Mouse (Mus musculus) lung, embryonic 16.5 days (tissue): Measurements from ENCODE around the gene Fdxacb1. TPM values are rescaled to one million over a fixed set of nuclear protein-coding genes. Genes with fewer than 3 reads are reported as not detected.

Experiments
- ATAC-seq: fragments of 200-750 bp; cut with Nextera tagmentation; 2 replicates; pipeline ENCODE4 v1.8.0; 2017; ENCODE audit warnings: low read depth, mild to moderate bottlenecking, moderate library complexity
- H3K27ac ChIP-seq: fragments of 300-500 bp; sonication (generic); 2 replicates; pipeline ENCODE4 v1.5.1; 2014; ENCODE audit warnings: mild to moderate bottlenecking, control low read depth, low read length
- H3K27me3 ChIP-seq: fragments of 300-500 bp; sonication (generic); 2 replicates; pipeline ENCODE4 v1.6.1; 2014; ENCODE audit warnings: low read depth, low read length, mixed read lengths; ENCODE audit not compliant: control insufficient read depth, insufficient read depth
- H3K36me3 ChIP-seq: fragments of 300-500 bp; sonication (generic); 2 replicates; pipeline ENCODE4 v1.6.1; 2014; ENCODE audit warnings: low read length; ENCODE audit not compliant: control insufficient read depth, insufficient read depth
- H3K4me1 ChIP-seq: fragments of 300-500 bp; sonication (generic); replicated peaks from 2 replicates; pipeline ENCODE4 v1.6.1; 2014; ENCODE audit warnings: low read length, mixed read lengths; ENCODE audit not compliant: control insufficient read depth, insufficient read depth
- H3K4me2 ChIP-seq: fragments of 300-500 bp; sonication (generic); 2 replicates; pipeline ENCODE4 v1.6.1; 2014; ENCODE audit warnings: low read depth, low read length, control low read depth
- H3K4me3 ChIP-seq: fragments of 300-500 bp; sonication (generic); 2 replicates; pipeline ENCODE4 v1.5.1; 2014; ENCODE audit warnings: mild to moderate bottlenecking, low read length, control low read depth
- H3K9ac ChIP-seq: fragments of 300-500 bp; sonication (generic); 2 replicates; pipeline ENCODE4 v1.6.1; 2014; ENCODE audit warnings: low read length, control low read depth
- H3K9me3 ChIP-seq: fragments of 300-500 bp; sonication (generic); 2 replicates; pipeline ENCODE4 v1.6.1; 2016; ENCODE audit warnings: low read length; ENCODE audit not compliant: control insufficient read depth
- WGBS: fragments of 180-500 bp; shearing (Covaris S2); extraction: QIAGEN DNeasy Blood & Tissue Kit; methylation state at CpG from one replicate; pipeline ENCODE4 v1.1.7; 2014; 5-methylcytosine and 5-hydroxymethylcytosine counted together
- polyA plus RNA-seq: library from polyadenylated mRNA; unstranded; fragments of >200 nt; fragmentation: Nextera tagmentation; extraction: Ambion mirVana; gene quantifications from 2 replicates; pipeline ENCODE4 v1.2.1, GENCODE M21; 2015

Fdxacb1 gene
- polyA plus RNA-seq = 13.8 and 15.0 TPM in 2 replicates

DNA sequence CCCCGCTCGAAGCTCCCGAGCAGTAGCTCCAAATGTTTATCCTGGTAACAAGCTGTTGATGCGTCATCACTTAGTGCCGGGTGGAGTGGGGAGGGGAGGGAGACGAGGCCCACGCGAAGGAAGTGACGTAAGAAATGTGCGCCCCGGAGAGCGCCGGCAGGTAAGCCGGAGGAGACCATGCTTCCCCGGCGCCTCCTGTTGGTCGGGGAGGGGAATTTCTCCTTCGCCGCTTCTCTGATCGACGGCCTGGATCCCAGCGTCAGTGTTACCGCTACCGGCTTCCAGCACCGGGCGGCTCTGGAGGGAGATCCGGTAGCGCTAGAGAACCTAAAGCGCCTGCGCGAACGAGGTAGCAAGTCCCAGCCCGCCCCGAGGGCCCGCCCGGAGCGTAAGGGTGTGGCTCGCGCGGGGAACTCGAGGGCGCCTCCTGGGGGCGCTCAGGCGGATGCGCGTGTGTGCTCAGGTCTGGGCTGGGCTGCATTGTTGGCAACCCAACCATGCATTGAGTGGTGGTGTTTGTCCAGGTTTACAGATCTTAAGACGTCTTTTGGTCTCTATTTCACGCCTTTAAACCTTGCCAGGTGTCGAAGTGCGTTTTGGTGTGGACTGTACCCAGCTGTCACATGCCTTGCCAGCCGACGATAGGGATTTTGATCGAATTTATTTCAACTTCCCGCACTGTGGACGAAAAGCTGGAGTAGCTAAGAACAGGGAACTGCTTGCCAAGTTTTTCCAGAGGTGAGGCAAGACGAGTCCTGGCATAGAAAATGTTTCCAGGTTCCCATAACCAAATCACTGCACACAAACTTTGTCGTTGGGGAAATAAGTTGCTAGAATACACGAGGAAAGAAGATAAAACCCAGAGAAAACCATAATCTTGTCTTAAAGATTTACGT, at the start of gene Fdxacb1:
Gene Fdxacb1, plus strand, starts transcription at position 130 of the 896 bp plus-strand sequence.
- H3K4me3 ChIP-seq = peak within 1 kb of the TSS; percentile 81
- peak; percentile 98 for ATAC-seq
- H3K4me1 ChIP-seq = peaks cover 8% of the 10 kb centered on the region; the same call in 1 of the 2 replicates
- WGBS = 3% methylated on average over 57 of the region's 59 CpGs
- peak within 1 kb of the TSS; percentile 87 for H3K9ac ChIP-seq
- peak within 1 kb of the TSS; percentile 96 for H3K27ac ChIP-seq
- no peaks in the 10 kb centered on the region for H3K27me3 ChIP-seq
- no peaks in the 10 kb centered on the region for H3K9me3 ChIP-seq
- no peaks in the 10 kb centered on the region for H3K36me3 ChIP-seq
- peak within 1 kb of the TSS; percentile 98 for H3K4me2 ChIP-seq

DNA sequence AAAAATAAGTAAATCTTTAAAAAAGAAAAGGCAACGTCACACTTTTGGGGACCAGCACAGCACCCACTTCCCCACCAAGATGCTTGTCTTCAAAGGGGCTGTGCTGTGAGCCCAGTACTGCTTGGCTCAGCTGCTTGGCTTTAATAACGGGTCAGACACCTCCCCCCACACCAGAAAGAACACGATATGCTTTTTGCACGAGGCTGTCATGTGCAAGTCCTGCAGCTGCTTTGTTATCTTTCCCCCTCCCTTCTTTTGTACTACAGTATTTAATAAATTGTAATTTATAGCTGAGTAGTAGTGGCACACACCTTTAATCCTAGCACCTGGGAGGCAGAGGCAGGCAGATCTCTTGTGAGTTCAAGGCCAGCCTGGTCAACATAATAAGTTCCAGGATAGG, 49.2 kb upstream of the Fdxacb1 start:
- 52% methylated on average over 4 of the region's 4 CpGs for WGBS
- Histone ChIP-seq H3K4me1 (peaks cover 14% of the 10 kb centered on the region), H3K4me2 (no peak overlapping the region), H3K27ac (no peak overlapping the region), H3K9ac (no peak overlapping the region), H3K27me3 (no peaks in the 10 kb centered on the region), H3K9me3 (no peaks in the 10 kb centered on the region), H3K36me3 (no peaks in the 10 kb centered on the region), H3K4me3 (no peak overlapping the region)
- ATAC-seq = no peak

DNA sequence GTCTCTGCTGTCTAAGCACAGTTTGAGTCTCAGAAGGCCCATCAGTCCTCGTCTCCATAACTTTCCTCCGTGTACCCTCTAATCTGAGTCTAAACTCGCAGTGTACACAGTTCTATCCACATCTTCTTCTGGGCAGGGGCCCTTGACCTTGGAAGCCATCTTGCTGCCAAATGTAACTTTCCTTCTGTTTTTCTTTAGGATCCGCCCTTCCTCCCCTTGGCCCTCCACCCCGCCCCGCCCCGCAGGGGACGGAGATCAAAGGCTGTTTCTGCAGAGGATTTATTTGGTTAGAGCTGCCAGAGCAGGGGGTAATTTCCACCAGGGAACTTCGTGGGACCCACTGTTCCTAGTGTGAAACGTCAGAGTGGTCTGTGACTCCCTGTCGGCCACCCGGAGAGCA, 47.0 kb upstream of the Fdxacb1 start:
- Histone ChIP-seq H3K9ac (no peak overlapping the region), H3K36me3 (no peaks in the 10 kb centered on the region), H3K27me3 (no peaks in the 10 kb centered on the region), H3K4me2 (no peak overlapping the region), H3K4me3 (no peak overlapping the region), H3K4me1 (peaks cover 21% of the 10 kb centered on the region), H3K9me3 (no peaks in the 10 kb centered on the region), H3K27ac (no peak overlapping the region)
- ATAC-seq = no peak
- WGBS = 20% methylated on average over 12 of the region's 12 CpGs

DNA sequence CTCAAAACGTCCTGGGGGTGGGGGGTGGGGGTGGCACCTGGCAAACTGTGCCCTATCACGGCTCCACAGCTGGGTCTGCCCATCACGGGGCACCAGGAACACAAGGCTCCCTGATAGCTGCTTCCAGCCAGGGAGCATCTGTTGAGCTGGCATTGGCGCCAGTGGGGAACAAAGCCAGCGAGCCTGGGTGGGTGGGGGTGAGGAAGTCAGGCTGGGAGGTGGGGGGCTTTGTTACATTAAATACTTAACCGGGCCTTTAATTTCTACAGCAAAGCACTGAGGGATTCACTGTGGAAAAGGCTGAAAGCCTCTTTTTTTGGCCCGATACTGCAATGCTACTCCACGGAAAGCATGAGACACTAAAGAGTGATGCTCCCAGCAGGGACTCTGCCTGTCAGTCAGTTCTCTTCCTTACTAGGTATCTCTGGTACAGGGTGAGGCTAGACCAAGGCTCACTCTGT, 45.6 kb upstream of the Fdxacb1 start:
- Histone ChIP-seq H3K36me3 (no peaks in the 10 kb centered on the region), H3K4me2 (no peak overlapping the region), H3K4me3 (no peak overlapping the region), H3K4me1 (peaks cover 31% of the 10 kb centered on the region), H3K27me3 (no peaks in the 10 kb centered on the region), H3K27ac (no peak overlapping the region), H3K9ac (no peak overlapping the region), H3K9me3 (no peaks in the 10 kb centered on the region)
- ATAC-seq = no peak
- WGBS = 43% methylated on average over 8 of the region's 8 CpGs

DNA sequence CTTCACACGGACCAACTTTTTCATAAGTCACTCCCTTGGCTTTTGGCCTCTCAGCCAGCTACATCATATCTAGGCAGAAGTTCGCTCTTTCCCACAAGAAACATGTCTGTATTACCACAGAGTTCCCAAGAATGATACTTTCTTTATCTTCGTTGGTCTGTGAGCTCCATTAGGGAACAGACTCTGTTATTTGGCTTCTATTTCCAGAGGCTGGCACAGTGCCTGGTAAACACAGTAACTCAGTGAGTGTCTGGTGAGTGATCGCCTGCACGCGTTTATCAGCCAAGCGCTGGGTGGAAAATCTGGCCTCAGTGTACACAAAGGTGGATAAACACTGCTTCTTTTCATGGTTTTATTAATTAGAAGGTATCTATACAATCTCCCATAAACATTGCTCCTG, 44.6 kb upstream of the Fdxacb1 start:
- Histone ChIP-seq H3K9me3 (no peaks in the 10 kb centered on the region), H3K27me3 (no peaks in the 10 kb centered on the region), H3K27ac (peak overlapping the region; percentile 85), H3K4me3 (no peak overlapping the region), H3K9ac (no peak overlapping the region), H3K4me1 (peaks cover 31% of the 10 kb centered on the region), H3K4me2 (peak overlapping the region; percentile 47), H3K36me3 (no peaks in the 10 kb centered on the region)
- 21% methylated on average over 7 of the region's 7 CpGs for WGBS
- ATAC-seq = peak; percentile 73

DNA sequence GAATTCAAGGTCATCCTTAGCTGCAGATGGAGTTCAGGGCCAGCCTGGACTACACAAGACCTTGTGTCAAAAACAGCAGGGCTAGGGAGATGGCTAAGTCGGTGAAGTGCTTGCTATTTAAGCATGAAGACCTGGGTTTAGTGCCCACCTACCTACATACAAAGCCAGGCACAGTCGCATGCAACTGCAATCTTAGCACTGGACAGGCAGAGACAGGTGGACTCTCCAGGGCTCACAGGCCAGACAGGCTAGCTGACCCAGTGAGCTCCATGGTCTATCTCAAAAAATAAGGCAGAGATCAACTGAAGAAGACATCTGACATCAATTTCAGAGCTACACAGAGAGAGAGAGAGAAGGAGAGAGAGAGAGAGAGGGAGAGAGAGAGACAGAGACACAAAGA, 43.9 kb upstream of the Fdxacb1 start:
- no peak overlapping the region for H3K4me2 ChIP-seq

GRCm38 (mm10) chr9:50724661-50725330, 43.2 kb upstream of the Fdxacb1 start:
- H3K9ac ChIP-seq = no peak overlapping the region
- 43% methylated on average over 3 of the region's 3 CpGs for WGBS
- ATAC-seq = no peak
- H3K4me3 ChIP-seq = no peak overlapping the region
- no peaks in the 10 kb centered on the region for H3K27me3 ChIP-seq
- H3K4me1 ChIP-seq = peaks cover 31% of the 10 kb centered on the region
- no peak overlapping the region for H3K27ac ChIP-seq
- H3K9me3 ChIP-seq = no peaks in the 10 kb centered on the region
- H3K36me3 ChIP-seq = no peaks in the 10 kb centered on the region
- no peak overlapping the region for H3K4me2 ChIP-seq

More for the DNA sequence above, 43.9 kb upstream of the Fdxacb1 start:
- Histone ChIP-seq H3K4me1 (peaks cover 31% of the 10 kb centered on the region), H3K9ac (no peak overlapping the region), H3K27me3 (no peaks in the 10 kb centered on the region), H3K9me3 (no peaks in the 10 kb centered on the region), H3K4me3 (no peak overlapping the region), H3K27ac (no peak overlapping the region), H3K36me3 (no peaks in the 10 kb centered on the region)
- 80% methylated on average over 2 of the region's 2 CpGs for WGBS
- ATAC-seq = no peak

- Histone ChIP-seq H3K9ac (no peak overlapping the region), H3K27me3 (no peaks in the 10 kb centered on the region), H3K27ac (no peak overlapping the region), H3K4me2 (no peak overlapping the region), H3K4me3 (no peak overlapping the region), H3K36me3 (no peaks in the 10 kb centered on the region), H3K4me1 (peaks cover 31% of the 10 kb centered on the region), H3K9me3 (no peaks in the 10 kb centered on the region)
- 55% methylated on average over 8 of the region's 8 CpGs for WGBS
- ATAC-seq = no peak
These were observed 42.0 kb upstream of the Fdxacb1 start for GRCm38 (mm10) chr9:50725921-50726590.
